Mouse (Mus musculus) kidney, adult 8-10 months (tissue): ENCODE results near the gene Apaf1.

Experiments used
- DNase-seq, 2 experiments: peaks; one replicate each; pipeline ENCODE4 v3.0.0; 2022

The Apaf1 gene

DNA sequence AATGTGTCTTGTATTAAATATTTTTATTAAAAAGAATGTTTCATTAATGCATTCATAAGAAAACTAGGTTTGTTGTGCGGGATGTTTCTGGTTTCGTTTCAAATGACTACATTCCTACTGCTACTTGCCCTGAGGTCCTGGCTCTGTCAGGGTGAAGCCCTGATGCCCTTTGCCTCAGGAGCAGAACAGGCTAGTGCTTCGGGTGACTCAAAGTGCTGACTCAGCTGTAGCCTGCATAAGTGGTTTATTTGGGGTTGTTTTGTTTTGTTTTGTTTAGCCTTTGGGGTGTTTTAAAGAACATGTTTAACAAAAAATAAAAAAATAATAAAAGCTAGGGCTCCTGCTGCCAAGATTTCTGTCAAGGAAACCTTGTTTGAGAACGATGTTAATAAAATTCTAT lies 112.0 kb downstream of the Apaf1 start:
- peak in 1 of 2 experiments; percentile 4 for DNase-seq

- peak in 1 of 2 experiments; percentile 6 for DNase-seq
Observed at GRCm38 (mm10) chr10:90969355-90970174, 113.0 kb downstream of the Apaf1 start.

DNA sequence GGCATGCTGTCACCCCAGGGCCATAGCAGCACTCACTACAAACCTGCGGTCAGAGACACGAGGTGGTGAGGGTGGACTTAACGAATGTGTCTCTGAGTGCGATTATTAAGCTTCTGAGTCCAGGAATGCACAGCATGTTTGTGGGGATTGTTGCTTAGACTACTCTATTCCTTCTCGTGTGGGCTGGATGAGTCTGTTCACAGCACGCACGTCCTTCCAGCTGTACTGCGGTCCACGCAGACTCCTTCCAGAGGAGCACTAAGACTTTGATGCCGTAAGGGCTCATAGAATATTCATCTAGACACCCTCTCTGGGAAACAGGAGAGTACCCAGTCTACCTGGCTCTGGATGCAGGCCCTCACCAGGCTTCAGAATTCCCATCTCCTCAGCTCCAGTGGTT lies 114.3 kb downstream of the Apaf1 start:
- no peak for DNase-seq

DNA sequence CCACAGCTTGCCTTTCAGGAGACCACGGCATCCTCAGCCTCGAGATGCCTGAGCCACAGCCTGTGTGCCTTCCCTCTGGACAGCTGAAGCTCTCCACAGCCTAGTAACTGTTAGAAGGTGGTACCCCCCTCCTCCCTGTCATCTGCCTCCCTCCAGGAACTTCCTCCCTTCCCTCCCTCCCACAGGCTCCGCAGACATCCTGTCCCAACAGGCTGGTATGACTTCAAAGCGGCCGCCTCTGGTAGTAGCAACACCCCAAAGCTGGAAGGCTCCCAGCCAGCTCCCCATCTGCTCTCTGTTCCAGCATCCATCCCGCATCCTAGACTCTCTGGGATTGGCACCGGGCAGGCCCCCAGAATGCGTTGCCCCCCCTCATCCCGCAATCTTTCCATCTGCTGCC lies 115.7 kb downstream of the Apaf1 start:
- DNase-seq = no peak

GRCm38 (mm10) chr10:90965671-90966315 lies 116.8 kb downstream of the Apaf1 start:
- peak in 1 of 2 experiments; percentile 11 for DNase-seq

DNA sequence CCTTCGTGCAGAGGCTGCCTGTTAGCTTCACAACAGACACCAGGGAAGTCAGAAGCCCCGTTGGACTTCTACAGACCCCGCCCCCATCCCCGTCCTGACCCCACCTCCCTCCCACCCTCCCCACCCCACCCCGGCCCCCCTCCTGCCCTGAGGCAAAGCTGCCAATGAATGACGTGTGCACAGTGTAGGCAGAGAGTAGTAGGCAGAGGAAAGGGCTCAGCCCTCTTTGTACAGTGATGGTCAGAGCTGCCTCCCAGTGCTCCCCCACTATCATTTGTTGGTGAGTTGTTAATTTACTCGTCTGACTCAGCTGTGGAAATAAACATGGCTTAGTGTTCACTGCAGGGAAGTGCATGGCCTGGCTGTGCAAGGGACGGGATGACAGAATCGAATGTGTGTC lies 118.1 kb downstream of the Apaf1 start:
- no peak for DNase-seq

- DNase-seq = no peak
Observed at GRCm38 (mm10) chr10:90960374-90960773, 122.2 kb downstream of the Apaf1 start.

GRCm38 (mm10) chr10:90953821-90954220 lies 128.7 kb downstream of the Apaf1 start:
- DNase-seq = no peak

- DNase-seq = no peak
Observed at GRCm38 (mm10) chr10:90953103-90953709, 129.4 kb downstream of the Apaf1 start.

- DNase-seq = no peak
Observed at GRCm38 (mm10) chr10:90947608-90948373, 134.8 kb downstream of the Apaf1 start.

GRCm38 (mm10) chr10:90947043-90947442 lies 135.5 kb downstream of the Apaf1 start:
- no peak for DNase-seq

DNA sequence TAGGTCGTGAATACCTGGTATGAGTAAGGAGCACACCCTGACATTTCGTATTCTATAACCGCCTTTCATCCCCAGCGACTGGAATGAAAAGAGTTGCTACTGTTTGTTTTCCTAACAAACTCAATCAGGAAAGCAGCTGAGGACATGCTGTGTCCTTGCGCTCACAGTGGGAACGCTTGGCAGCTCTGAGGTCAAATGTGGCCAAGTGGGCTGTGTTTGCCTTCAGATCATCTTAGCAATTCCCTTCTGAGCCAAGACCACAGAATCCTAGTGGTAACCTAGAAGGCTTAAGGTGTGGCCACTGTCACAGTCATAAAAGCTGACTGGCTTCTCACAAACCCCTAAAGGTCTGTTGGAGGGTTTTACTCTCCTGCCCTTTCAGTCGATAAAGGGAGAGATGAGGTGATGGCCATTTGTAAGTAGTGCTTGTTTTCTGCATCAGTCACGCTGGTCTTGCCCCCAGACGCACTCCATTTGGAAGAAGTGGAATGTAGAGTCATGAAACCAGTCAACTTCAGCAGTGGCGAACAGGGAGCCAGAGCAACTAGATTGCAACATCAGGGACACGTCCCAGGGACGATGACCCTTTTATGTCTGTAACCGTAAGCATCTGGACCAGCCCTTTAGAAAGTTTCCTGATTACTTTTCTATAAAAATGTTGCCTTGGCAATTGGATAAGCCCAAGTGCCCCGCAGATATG lies 140.4 kb downstream of the Apaf1 start:
- no peak for DNase-seq

DNA sequence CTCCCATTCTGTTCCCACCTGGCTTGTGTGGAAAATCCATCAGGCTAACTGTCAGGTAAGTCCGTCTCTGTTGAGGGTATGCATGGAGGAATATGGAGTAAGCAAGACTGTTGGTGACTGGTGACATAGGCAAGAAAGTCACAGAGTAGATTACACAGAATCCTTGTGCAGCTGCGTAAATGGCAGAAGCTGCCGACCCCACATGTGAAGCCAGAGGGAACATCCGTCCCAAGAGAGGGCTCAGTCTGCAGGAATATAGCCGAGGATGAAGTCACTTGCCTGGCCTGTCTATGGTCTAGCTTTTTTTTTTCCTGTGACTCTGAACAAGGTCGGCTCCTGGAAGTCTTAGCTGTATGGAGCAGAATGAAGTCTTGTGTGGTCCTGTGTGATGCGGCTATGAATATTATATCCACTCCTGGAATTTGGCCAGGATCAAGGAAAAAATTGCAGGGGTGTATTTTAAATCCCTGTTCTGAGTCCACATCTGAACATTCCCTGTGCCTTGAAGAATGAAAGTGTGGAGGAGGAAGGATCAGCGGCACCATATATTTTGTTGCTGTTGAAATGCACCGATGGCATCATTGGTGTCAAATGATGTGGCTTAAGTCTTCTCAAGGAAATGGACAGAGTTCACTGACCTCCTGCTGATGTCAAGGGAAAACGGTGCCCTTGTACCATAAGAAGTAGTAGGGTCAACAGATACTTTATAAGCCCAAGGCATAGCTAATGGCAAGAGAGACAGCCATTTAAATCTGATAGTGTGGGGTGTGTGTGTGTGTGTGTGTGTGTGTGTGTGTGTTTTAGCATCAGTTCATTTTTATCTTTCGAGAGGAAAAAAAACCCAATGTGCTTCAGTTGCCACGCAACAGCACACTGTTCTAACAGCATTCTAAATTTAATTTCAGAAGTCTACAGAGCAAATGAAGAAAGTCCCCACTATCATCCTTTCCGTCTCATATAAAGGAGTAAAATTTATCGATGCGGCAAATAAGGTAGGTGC lies 141.7 kb downstream of the Apaf1 start:
- no peak for DNase-seq
